Mouse (Mus musculus): ENCODE measurements around the gene Eid2.
"Not testable (repeated sequence)": the region's sequence is repeated elsewhere in the genome, so short reads cannot be mapped to it uniquely, and the experiment has no call there.

Gene Eid2

GRCm38 (mm10) chr7:28267129-28268041 lies at the start of gene Eid2:
TSS of gene Eid2 (plus strand) at chr7:28267881.
- peak; percentile 86 for DNase-seq (ENCODE audit: low spot score)

- peak; percentile 71 for DNase-seq (ENCODE audit: low spot score)
These were observed 48.5 kb upstream of the Eid2 start for GRCm38 (mm10) chr7:28218951-28219740.

GRCm38 (mm10) chr7:28226836-28227235 lies 40.8 kb upstream of the Eid2 start:
- not testable (repeated sequence) for DNase-seq (ENCODE audit: low spot score)

GRCm38 (mm10) chr7:28227421-28227820 lies 40.3 kb upstream of the Eid2 start:
- not testable (repeated sequence) for DNase-seq (ENCODE audit: low spot score)

- DNase-seq (ENCODE audit: low spot score), result not testable (repeated sequence)
These were observed 23.7 kb upstream of the Eid2 start for GRCm38 (mm10) chr7:28243943-28244342.

- no peak for DNase-seq (ENCODE audit: low spot score)
These were observed 18.7 kb upstream of the Eid2 start for GRCm38 (mm10) chr7:28248957-28249356.

DNA sequence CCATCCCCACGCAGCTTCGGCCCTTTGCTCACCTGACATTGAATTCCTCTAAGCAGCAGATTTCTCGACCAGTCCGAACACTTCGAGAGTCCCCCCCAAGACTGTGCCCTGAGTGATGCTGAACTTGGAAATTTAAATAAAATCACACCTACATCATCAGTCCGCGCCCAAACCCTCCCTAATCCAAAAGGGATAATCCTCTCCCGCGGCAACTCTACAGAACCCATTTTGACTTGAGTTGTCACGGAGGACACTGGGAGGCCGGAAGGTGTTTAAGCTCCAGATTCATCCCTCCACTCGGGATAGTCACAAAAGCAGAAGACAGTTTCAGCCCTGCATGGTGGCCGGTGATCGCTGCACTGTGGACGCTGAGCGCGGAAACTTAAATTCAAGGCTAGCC lies 15.7 kb upstream of the Eid2 start:
- DNase-seq (ENCODE audit: low spot score), result no peak

DNA sequence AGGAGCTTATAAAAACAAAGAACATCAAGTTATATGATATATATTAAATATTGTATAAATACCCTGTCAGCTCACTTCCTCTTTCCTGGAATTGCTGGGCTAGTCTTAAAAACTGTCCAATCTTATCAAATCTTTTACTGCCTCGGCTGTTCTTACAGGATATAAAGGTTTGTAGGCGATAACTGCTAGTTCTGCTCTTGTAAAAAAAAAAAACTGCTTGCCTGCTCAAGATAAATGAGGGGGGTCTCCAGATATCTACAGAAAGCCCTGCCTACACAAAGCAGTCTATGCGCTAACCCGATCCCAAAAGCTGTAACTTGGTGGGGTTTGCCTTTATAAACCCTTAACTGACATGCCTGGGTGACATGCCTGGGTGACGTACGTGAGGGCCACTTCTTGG lies 13.1 kb upstream of the Eid2 start:
- no peak for DNase-seq (ENCODE audit: low spot score)

DNA sequence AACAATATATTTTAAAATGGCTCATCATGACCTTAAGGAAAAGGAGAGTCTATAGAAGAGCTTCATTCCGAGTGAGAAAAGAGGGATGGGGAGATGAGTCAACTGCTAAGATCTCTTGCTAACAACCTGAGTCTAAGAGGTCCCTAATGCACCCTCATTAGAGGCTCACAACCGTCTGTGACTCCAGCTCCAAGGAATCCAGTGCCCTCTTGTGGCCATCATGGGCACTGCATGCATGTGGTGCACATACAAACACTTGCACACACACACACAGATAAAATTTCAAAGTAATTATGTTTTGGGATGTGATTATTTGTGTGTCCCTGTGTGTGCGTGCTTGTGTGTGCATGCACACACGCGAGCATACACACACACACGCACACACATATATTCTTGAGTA lies 12.2 kb upstream of the Eid2 start:
- DNase-seq (ENCODE audit: low spot score), result no peak

DNA sequence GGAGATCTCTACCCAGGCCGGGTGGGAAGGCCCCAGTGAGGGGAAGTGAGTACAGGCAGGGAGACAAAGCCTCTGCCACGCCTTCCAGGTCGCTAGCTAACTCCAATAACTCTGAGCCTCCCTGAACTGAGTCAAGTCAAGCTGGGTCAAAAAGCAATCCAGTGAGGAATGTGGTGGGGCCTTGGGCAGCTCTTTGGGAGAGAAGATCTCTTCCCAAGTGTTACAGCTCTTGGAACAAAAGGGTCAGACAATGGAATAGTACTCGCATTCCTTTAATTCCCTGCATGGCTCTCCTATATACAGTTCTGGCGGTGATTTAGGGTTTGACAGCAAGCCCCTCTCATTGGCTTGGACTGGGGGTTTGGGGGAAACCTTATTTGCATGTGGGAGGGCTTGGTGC lies 4.8 kb upstream of the Eid2 start:
- DNase-seq (ENCODE audit: low spot score), result no peak

DNA sequence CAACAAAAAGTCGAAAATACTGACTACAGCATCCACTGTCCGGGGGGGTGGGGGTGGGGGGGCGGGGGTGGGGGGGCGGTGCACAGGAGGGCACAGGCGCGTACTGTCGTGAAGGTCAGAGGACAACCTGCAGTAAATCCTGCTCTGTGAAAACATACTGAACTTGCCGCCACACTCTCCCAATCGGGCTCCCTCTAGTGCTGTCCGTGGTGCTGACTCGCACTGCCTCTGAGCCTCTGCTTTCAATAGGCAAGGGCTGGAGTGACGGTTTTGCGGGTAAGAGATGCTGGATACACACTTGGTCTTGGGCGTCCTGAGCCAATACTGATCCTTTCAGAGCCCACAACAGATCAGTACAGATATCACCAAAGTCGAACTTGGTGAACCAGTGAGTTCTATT lies 3.9 kb upstream of the Eid2 start:
- DNase-seq (ENCODE audit: low spot score), result peak; percentile 19

DNA sequence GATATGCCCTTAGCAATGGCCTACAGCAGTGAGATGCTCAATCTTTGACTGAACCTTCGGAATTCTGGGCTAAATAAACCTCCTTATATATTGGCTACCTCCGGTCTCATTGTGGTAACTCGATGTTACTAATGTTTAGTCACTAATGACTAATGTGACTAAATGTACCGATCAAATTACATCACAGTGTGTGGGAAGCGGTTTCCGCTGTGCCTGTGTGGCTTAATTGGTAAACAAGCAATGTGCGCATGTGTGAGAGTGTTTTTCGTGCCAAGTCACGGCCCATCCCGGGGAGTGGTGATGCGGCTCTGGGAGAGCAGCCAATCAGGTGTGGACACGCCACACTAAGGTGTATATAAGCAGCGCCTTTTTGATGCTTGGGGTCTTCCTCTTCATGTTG lies 2.3 kb upstream of the Eid2 start:
- no peak for DNase-seq (ENCODE audit: low spot score)

GRCm38 (mm10) chr7:28268042-28268531 lies 406 bp downstream of the Eid2 start:
- peak; percentile 27 for DNase-seq (ENCODE audit: low spot score)

DNA sequence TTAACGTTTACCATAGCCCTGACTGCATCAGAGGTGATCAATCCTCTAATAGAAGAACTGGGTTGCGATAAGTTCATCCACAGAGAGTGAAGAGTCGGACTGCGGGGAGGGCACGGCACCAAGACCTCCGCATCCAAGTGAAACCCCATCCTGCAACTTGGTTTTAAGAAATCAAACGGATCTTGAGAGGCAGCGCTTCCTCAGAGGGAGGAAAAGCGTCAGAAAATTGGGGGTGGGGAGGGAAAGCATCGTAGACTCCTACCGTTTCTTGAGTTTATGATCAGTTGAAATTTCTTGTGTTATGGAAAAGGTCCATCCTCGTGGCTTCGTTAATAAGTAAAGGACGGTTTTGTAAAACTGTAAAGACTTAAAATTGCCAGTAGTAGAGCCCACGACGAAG lies 895 bp downstream of the Eid2 start:
- no peak for DNase-seq (ENCODE audit: low spot score)

GRCm38 (mm10) chr7:28269355-28269754 lies 1.7 kb downstream of the Eid2 start:
- no peak for DNase-seq (ENCODE audit: low spot score)

- DNase-seq (ENCODE audit: low spot score), result no peak
These were observed 4.1 kb downstream of the Eid2 start for GRCm38 (mm10) chr7:28271761-28272160.

GRCm38 (mm10) chr7:28277237-28277614 lies 9.5 kb downstream of the Eid2 start:
- no peak for DNase-seq (ENCODE audit: low spot score)

DNA sequence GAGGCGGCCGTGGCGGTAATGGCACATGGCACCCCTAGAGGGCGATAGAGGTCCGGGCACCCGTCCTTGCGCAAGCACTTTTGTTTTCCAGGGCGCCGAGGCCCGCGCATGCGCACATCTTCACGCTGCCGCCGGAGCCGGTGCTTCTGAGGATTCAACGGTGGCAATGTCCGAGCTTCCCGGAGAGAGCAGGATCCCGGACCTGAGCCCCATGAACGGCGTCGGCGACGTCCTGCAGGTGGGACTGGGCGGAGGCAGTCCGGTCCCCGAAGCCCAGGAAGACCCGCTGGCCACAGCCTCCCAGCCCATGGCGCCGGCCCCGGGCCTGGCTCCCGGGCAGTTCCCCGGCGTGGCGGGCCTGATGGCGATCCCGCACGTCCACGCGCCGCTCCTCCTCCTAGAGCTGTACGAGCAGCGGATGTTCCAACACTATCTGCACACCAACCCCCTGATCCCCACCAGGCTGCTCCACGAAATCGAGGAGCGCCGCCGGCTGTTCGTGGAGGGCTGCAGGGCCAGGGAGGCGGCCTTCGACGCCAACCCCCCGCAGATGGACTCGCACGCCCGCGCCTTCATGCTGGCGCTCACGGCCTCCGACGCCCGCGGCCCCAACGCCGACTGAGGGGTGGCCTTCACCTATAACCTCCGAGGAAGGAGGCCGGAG lies 10.1 kb downstream of the Eid2 start, which contains the start of gene Eid2b:
Eid2b (plus strand) TSS at position 125 of the 664 bp plus-strand sequence.
- peak; percentile 95 for DNase-seq (ENCODE audit: low spot score)

GRCm38 (mm10) chr7:28278279-28278652 lies 10.6 kb downstream of the Eid2 start:
- DNase-seq (ENCODE audit: low spot score), result no peak

GRCm38 (mm10) chr7:28280630-28281029 lies 12.9 kb downstream of the Eid2 start:
- no peak for DNase-seq (ENCODE audit: low spot score)

DNA sequence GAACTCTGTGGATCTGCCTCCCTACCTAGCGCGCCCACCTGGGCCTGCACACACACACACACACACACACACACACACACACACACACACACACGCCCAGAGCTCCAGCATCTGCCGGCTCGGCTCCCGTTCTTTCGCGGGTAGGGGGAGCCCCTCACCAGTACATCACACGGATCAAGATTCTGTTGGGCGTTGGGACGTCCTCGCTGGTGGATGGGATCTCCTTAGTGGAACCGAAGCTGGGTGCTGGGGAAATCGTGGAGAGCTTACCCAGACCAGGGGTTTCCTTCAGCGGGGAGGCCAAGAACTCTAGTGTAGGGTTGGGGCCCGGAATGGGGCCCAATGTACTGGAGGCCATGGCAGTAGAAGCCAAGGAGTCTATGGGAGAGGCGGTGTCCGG lies 22.5 kb downstream of the Eid2 start:
- DNase-seq (ENCODE audit: low spot score), result no peak

All from layer of hippocampus, adult 11-12 months (tissue).